Mouse (Mus musculus) inflammation-experienced regulatory T-cells, adult 16 weeks (primary cell): ENCODE results near the gene St6galnac3. TPM values are rescaled to one million over a fixed set of nuclear protein-coding genes. Genes with fewer than 3 reads are reported as not detected.

Experiments used
- polyA plus RNA-seq: library from polyadenylated mRNA; unstranded; fragments of 100-300 nt; shearing (Covaris generic); gene quantifications from one replicate; pipeline ENCODE4 v1.2.1, GENCODE M21; 2017

Gene St6galnac3
- 60.2 TPM for polyA plus RNA-seq

DNA sequence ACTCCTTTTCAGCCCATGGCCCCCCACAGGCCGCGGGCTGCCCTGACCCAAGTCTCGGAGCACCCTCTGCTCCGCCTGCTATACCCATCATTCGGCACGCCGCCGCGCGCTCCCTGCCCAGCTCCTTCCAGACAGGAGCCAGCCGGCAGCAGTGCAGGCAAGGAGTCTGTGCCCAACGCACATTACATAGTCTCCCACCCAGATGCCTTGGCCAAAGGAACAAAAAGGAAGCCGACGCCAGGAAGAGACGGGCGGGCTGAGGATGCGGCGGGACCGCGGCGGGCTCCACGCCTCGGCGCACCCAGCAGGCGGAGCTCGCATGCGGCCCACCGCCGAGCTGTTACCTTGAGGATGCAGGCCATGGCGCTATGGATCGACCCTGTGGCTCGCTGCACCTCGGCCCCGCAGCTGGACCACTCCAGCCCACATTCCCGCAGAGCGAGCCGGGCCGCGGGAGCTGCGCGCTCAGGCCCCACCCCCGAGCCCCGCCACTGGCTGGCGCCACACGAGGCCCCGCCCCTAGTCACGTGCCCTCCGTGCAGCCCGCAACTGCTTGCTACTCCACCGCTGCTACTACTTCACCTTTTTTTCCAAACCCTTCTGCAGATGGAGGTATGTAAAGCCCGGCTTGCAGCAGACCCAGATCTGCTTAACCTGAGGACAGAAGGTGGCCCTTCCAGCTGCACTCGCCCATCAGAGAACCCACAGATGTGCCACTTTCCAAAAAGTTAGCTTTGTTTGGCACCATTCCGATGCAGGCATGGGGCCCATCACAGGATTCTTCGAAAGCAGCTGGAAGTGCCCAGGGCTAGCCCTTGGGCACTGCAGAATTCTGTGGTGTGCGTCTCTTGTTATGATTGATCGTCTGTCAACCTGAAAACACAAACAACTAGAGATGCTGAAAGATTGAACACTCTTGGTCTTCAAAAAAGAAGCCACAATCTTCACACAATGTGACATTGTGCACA, at the start of gene St6galnac3:
Gene St6galnac3 (minus strand): TSS at position 474 of the 968 bp plus-strand sequence.

Other genes starting within 250 kb of the St6galnac3 start
- 0.18 TPM for gene Asb17, start 119.0 kb upstream of the St6galnac3 start, polyA plus RNA-seq
- not detected for gene Msh4, start 181.0 kb upstream of the St6galnac3 start, polyA plus RNA-seq
- 35.0 TPM for gene Rabggtb, start 187.8 kb upstream of the St6galnac3 start, polyA plus RNA-seq
- 59.8 TPM for gene Acadm, start 219.5 kb upstream of the St6galnac3 start, polyA plus RNA-seq
- gene Slc44a5, start 248.3 kb upstream of the St6galnac3 start, polyA plus RNA-seq: not detected